Mouse (Mus musculus) myocyte (in vitro differentiated cells): ENCODE measurements at regions not wholly inside any gene's neighbourhood (a gene's known extent, or its start where the extent isn't known, plus 50 kb on each side); places are given as distances from the start of the nearest gene placed in this dataset.

ENCODE experiments used
- CEBPB ChIP-seq: IDR thresholded peaks from 2 replicates; pipeline ENCODE4 v1.6.1; 2011; ENCODE audit warnings: mild to moderate bottlenecking, moderate library complexity; ENCODE audit not compliant: poor library complexity, insufficient read depth, severe bottlenecking
- E2F4 ChIP-seq: IDR thresholded peaks from one replicate; pipeline ENCODE4 v1.6.1; 2011; ENCODE audit warnings: mild to moderate bottlenecking, control low read depth, moderate library complexity; ENCODE audit not compliant: insufficient read depth
- MAX ChIP-seq: IDR thresholded peaks from one replicate; pipeline ENCODE4 v1.6.1; 2011; ENCODE audit warnings: low read depth, mild to moderate bottlenecking, control low read depth
- MYOD1 ChIP-seq, 3 experiments: IDR thresholded peaks; one replicate each; pipeline ENCODE4 v1.6.1; 2011; ENCODE audit warnings: control low read depth in 2 of 3, low read depth in 2 of 3, mild to moderate bottlenecking in 2 of 3, moderate library complexity in 1 of 3; ENCODE audit not compliant: insufficient read length in 2 of 3, control insufficient read depth in 1 of 3
- MYOG ChIP-seq, 3 experiments: IDR thresholded peaks; one replicate each; pipeline ENCODE4 v1.6.1; 2011; ENCODE audit warnings: control low read depth in 2 of 3, low read depth in 2 of 3, mild to moderate bottlenecking in 2 of 3; ENCODE audit not compliant: insufficient read length in 2 of 3, control insufficient read depth in 1 of 3, insufficient read depth in 1 of 3
- POLR2A ChIP-seq: IDR thresholded peaks from one replicate; pipeline ENCODE4 v1.6.1; 2011; ENCODE audit warnings: low read depth, mild to moderate bottlenecking, control low read depth, moderate library complexity; ENCODE audit not compliant: insufficient read length
- POLR2AphosphoS2 ChIP-seq: IDR thresholded peaks from one replicate; pipeline ENCODE4 v1.6.1; 2011; ENCODE audit warnings: low read depth, control low read depth; ENCODE audit not compliant: insufficient read length
- REST ChIP-seq: IDR thresholded peaks from one replicate; pipeline ENCODE4 v1.6.1; 2011; ENCODE audit warnings: mild to moderate bottlenecking, control low read depth, moderate library complexity; ENCODE audit not compliant: insufficient read depth, insufficient read length
- SRF ChIP-seq: IDR thresholded peaks from one replicate; pipeline ENCODE4 v1.6.1; 2011; ENCODE audit warnings: low read depth; ENCODE audit not compliant: control insufficient read depth, insufficient read length
- TCF12 ChIP-seq: IDR thresholded peaks from one replicate; pipeline ENCODE4 v1.6.1; 2011; ENCODE audit warnings: mild to moderate bottlenecking, control low read depth; ENCODE audit not compliant: poor library complexity, insufficient read depth, severe bottlenecking
- TCF3 ChIP-seq: IDR thresholded peaks from one replicate; pipeline ENCODE4 v1.6.1; 2011; ENCODE audit warnings: low read depth, control low read depth; ENCODE audit not compliant: insufficient read length
- USF1 ChIP-seq: IDR thresholded peaks from one replicate; pipeline ENCODE4 v1.6.1; 2011; ENCODE audit warnings: low read depth, mild to moderate bottlenecking, control low read depth, moderate library complexity

DNA sequence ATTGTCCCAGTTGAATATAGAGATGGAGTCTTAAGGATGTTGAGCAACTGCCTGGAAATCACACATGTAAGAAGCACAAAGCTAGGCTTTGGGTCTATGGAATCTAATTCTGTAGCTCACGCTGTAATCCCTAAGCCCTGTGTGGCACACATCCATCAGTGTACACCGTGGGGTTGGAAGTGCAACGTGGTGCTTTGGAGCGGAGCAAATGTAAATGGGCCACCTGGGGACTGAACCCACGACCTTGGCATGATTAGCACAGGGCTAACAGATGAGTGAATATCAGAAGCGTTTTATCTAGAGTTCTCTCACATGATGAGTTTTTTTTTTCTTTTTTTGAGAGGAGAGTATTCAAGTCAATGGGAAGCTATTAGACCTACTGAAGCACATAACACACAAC, 437.6 kb downstream of the Tmem182 start:
- no peak for TF ChIP-seq MAX
- TF ChIP-seq POLR2A = no peak
- TF ChIP-seq TCF12 = no peak
- no peak for TF ChIP-seq POLR2AphosphoS2
- TF ChIP-seq MYOD1 (IDR thresholded peaks at IDR 0.05; ENCODE audit: control insufficient read depth in 1 of 3, insufficient read length in 2 of 3, low read depth in 2 of 3) = no peak
- no peak for TF ChIP-seq E2F4
- TF ChIP-seq CEBPB = no peak
- no peak for TF ChIP-seq MYOG (IDR thresholded peaks at IDR 0.05; ENCODE audit: control insufficient read depth in 1 of 3, insufficient read depth in 1 of 3, insufficient read length in 2 of 3, low read depth in 2 of 3)
- no peak for TF ChIP-seq USF1
- TF ChIP-seq TCF3 = no peak
- TF ChIP-seq REST = no peak
- TF ChIP-seq SRF = no peak
